Mouse (Mus musculus) heart, postnatal 36 days (tissue): ENCODE measurements at regions not wholly inside any gene's neighbourhood (a gene's known extent, or its start where the extent isn't known, plus 50 kb on each side); places are given as distances from the start of the nearest gene placed in this dataset.
"Not testable (repeated sequence)": the region's sequence is repeated elsewhere in the genome, so short reads cannot be mapped to it uniquely, and the experiment has no call there.

ENCODE experiments used
- DNase-seq, 2 experiments: peaks; one replicate each; pipeline ENCODE4 v3.0.0; 2021 to 2022
- intact Hi-C: fragments of 180-260 bp; cut with DNase I; formaldehyde crosslinking; loops from one replicate; pipeline ENCODE4 v1.15.1; 2025

DNA sequence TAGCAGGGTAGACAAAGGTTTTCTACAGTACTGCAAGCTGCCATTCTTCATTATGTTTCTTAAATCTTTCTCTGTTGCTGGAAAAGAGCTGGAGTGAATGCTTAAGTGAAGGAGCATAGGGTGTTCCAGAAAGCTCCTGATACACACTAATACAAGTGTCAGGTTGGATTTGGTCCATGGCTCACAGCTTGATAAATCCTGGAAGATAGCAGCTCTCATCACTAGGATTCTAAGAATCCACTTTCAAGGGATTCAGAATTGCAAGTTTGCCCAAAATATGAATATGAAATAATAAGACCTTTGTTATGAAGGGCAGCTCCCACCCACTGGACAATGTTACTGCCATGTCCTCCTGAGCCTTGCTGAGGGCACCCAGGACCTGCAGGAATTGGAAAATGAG is 305.9 kb downstream of the Hdgfl1 start:
- intact Hi-C loops = no loop called here
- DNase-seq = no peak

DNA sequence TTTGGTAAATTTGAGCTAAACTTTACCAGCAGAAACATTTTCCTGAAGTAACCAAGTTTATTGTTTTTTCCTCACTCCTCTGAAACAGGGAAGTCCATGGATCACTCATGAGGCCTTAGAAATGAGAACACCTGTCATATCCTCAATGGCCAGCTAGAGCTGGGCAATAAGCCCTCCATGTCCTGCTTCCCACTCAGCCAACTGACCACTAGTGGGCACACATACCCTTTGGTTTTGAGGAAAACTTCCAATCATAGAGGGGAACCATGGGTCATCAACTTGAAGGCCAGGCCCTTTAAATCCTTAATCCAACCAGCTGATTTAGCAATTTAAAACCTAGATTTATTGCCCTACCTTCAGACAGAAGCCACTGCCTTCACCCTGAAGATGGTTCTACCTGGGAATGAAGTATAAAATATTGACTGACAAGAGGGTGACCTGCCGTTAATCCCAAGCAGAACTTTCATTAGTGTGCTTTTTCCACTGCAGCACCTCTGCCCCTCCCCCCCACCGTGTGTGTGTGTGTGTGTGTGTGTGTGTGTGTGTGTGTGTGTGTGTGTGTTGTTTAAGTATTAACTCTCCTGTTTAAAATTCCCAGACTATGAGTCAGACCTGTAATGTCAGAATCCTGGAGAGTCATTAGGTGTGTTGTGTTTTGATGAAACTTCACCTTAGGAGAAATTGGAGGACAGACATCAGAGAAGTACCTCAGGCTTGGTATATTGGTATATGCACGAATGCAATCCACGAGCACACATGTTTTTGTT is 312.3 kb downstream of the Hdgfl1 start:
- intact Hi-C loops = no loop called here
- DNase-seq = no peak

DNA sequence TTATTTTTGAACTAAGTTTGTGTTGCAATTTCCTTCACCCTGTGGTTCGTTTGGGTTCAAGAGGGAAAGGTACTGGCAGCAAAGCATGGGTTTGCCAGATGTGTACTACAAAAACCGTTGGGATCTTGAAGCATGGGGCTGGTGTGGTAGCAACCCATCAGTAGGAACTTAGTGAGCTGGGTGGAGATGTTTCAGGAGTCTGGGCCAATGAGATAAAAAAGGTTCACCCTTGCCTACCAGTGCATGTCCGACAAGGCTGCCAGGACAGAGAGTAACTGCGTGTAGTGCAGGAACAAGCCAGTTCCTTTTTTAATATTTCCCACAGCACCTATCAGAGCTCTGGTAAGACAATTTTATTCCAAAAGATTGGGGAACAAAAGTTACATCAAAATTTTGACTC is 343.3 kb downstream of the Hdgfl1 start:
- no peak for DNase-seq
- intact Hi-C loops = no loop called here

DNA sequence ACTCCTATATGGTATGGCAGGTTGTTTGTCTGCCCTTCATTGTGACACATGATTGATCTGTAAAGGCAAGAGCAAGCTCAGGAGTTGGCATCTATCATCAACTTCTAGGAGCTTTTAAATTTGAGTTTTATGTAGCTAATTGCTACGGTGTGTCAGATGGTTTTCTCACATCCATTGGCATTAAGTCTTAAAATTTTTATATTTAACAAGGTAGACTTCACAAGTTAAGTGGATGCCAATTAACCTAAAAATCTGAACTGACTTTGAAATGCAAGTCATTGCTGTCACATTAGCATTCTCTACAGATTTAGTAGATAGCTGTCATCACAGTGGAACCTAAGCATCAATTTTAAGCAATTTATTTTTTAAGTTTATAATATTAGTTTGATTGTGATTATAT is 345.5 kb downstream of the Hdgfl1 start:
- DNase-seq = no peak
- intact Hi-C loops = no loop called here

DNA sequence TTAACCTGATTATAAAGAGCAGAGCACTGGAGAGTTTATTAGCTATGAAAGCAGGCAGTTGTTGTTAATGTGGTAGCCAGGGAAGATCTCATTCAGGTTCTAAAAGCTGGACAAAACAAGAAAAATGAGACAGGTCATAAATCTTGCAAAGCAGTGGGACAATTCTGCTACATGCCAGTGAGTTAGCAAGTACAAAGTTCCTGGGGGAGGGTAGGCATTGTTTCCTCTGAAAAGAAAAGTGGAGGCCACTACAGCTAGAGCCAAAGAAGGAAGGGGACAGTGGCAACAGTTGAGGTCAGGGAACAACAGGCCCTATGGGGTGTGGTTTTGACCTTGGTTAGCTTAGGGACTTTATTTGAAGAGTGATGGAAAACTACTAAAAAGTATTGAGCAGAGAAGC is 364.2 kb downstream of the Hdgfl1 start:
- DNase-seq = no peak
- intact Hi-C loops = loop anchor here (10.0 kb wide), 1 partner anchor 471 kb away; no protein-coding TSS in a partner anchor

DNA sequence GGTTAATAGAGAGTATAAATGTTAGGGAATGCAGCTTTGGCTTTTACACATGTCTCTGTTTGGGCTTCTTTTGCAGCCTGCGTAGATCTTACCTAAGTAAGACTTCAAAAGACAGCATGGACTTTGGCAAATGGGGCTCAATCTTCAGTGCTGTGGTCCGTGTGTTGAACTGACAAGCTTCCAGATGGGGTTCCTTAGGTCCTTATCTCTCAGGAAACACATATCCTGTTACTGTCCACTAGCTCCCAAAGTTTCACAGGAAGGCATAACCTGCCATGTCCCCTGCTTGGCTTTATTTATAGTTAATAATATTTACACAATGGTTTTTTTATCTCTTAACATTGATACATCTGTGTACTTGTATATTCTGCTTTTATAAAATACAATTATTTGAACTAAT is 365.3 kb downstream of the Hdgfl1 start:
- intact Hi-C loops = loop anchor here (10.0 kb wide), 1 partner anchor 470 kb away; no protein-coding TSS in a partner anchor
- peak in 1 of 2 experiments; percentile 5 for DNase-seq

DNA sequence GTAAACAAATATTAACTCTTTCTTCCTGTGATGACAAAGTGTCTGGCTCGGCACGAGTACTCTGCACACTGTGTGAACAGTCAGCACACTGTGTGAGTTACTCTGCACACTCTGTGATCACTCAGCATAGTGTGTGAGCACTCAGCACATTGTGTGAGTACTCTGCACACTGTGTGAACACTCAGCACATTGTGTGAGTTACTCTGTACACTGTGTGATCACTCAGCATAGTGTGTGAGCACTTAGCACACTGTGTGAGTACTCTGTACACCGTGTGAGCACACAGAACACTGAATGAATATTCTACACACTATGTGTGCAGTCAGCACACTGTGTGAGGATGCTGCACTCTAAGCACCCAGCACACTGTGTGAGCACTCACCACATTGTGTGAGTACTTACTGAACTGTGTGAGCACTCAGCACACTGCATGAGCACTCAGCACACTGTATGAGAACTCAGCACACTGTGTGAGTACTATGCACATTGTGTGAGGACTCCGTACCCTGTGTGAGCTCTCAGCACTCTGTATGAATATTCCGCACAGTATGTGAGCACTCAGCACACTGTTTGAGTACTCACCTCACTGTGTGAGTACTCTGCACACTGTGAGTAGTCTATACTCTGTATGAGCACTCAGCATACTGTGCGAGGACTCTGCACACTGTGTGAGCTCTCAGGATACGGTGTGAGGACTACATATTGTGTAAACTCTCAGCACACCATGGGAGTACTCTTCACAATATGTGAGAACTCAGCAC is 381.9 kb downstream of the Hdgfl1 start:
- DNase-seq = no peak
- intact Hi-C loops = no loop called here

DNA sequence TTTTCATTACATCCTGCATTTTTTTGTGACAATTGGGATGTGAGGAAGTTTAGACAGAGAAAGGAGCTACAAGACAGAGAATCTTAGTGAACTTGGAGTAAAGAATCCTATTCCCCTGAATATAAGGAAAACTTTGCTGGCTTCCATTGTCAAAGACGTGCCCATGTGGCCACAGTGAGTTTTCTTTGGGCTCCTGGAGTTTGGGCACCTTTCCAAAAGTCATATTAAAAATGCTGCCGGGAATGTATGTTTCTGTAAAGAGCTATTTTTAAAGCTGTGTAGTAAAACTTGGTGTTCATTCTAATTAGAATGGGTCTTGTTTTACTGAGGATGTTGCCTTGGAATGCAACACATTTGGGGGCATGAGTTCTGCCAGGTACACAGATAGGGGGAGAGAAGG is 387.3 kb downstream of the Hdgfl1 start:
- DNase-seq = no peak
- intact Hi-C loops = no loop called here

DNA sequence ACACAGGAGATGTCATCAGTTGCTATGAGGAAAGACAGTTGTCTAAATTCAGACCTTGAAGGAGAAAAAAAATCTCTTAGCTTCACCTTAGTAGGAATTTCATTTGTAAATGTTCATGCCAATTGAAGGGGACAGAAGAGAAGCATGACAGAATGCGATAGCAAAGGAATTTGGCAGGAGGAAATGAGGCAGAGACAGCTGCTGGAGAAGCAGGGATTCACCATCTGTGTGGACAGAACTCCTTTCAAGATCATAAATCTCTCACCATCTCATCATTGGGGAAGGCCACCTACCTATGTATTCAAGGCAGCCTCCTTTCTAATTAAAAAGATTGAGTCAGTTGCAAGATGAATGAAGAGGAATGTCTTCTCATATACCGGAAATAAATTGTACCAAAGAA is 387.8 kb downstream of the Hdgfl1 start:
- no peak for DNase-seq
- intact Hi-C loops = no loop called here

DNA sequence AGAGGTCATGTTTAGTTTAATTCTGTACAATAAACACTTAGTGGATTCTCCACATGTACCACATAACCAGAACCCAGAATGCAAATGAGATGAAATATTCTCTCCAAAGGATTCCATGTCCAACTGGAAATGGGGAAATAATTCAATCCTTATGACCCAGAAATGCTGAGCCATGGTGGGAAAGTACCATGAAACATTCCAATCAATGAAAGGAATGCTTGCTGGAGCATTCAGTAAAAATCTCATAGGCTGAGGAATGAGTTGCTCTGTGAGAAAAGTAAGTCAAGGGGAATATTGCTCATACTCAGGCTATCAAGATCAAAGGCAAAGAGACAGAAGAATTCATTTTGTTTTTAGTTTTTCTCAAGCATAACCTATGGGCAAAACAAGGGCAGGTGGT is 394.4 kb downstream of the Hdgfl1 start:
- DNase-seq = no peak
- intact Hi-C loops = no loop called here

DNA sequence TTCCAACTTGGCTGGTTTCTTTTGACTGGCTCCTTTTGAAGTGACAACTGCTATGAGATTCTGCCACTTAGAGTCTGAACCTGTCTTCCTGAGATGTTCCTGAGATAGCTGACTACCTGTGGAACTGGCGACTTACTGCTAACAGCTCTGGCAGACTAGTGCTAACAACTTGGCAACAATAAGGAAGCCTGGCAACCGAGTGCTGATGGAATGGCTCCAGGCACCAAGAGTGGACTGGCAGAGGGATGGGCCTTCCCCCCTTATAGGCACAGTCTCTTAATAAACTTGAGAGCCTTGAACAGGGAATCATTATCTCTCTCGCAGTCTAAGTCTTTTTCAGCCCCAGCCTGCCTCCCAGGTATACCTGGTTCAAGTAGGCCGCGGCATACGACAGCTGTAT is 404.1 kb downstream of the Hdgfl1 start:
- DNase-seq = peak; percentile 9 to 30
- intact Hi-C loops = not testable (repeated sequence)

DNA sequence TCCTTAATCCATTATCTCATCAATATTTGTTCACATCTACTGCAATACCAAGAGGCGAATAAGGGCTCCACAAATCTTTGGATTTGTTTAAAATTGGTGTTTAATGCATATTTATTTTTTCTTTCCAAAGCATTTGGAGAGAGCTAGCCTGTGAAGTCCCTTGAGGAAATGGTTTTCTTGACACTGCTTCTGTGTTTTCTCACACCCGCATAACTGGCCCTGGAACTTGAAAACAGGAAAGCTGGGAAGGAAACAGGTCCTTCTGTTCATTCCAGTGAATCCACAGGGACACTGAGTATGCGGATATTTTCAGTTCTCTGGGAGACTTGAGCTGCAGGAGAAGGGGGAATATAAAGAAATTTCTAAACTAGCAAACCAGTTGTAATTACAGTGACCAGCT is 413.6 kb downstream of the Hdgfl1 start:
- intact Hi-C loops = no loop called here
- DNase-seq = peak in 1 of 2 experiments; percentile 6

DNA sequence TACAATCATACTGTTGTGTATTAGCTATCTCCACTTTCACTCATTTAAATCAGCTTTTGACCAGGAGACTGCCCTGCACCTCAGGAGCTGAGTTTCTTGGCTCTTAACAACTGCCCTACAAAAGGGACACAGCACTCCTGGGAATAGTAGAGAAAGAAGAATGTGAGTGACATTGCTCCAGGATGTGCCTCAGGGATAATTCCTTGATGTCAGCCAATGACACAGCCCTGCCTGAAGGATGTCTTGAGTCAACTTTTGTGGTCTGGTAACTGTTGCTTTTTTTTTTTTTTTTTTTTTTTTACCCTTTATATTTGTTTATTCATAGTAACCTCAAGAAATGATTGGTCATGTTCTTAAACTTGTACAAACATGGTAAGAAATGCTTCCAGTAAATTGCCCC is 415.5 kb downstream of the Hdgfl1 start:
- no peak for DNase-seq
- intact Hi-C loops = no loop called here

DNA sequence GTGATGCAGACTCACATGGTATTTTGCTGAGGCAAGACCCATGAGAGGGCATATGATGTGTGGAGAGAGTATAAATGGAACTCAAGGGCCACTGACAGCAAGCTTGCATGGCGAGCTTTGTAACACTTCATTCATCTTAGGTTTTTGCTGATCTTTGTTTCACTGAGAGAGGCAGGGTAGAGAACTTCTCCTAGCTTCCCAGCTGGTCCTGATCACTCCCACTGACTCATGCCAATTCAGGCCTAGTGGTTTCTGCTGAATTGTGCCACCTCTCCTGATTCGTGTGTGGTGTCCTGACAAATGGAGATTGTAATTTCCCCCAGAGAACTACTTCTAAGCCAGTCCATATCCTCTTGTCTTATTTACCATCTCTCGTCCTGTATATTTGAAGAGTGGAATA is 419.5 kb downstream of the Hdgfl1 start:
- intact Hi-C loops = no loop called here
- DNase-seq = no peak

DNA sequence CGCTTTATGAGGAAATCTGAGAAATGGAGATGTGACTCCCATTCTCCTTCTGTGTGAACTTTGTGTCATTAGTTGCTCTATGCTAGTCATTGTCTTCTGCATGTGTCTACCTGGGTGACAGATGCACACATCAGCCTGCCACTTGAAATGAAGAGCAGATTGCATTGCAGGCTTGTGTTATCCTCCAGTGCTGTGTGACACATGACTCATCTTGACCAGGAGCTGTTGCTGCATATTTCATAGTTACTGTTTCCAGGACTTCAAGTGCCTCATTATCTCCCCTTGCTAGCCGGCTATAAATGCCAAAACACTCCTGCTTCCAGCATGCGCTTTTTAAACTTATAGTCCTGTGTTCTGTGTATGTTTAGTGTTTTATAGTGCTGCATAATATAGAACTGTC is 431.2 kb downstream of the Hdgfl1 start:
- intact Hi-C loops = no loop called here

DNA sequence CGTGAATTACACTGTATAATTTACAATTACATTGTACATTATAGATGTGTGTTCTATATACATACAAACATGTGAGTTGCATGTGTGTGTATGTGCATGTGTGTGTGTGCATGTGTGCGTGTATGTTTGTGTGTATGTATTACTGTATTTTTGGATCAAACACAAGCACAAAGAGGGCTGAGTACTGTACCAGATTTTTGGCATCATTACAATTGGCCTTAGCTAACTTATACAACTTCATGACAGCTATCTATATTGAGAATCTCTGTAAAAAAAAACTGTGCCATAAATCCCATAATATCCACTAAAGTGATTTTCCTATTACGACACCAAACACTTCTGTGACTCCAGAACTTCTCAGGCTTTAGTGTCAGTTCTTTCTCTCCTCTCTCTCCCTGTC is 444.9 kb downstream of the Hdgfl1 start:
- no peak for DNase-seq
- intact Hi-C loops = no loop called here

More for the DNA sequence above, 431.2 kb downstream of the Hdgfl1 start:
- peak in 1 of 2 experiments; percentile 2 for DNase-seq

DNA sequence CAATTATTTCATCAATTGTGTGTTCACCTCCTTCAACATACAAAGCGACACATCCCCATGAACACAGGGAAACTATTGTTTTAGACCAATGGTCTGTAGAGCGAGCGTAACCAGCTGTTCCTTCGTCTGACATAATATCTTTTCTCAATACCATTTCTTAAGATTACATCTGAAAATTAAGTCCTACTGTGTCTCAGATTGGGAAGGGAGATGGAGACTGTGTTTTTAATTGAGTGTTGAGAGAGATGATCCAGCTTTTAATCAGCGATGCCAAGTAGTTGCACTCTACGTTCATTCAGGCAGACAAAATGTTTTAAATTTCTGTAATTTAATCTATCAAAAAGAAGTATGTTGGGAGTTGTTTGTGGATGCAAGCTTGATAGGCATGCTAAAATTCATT is 445.3 kb downstream of the Hdgfl1 start:
- intact Hi-C loops = no loop called here
- no peak for DNase-seq

DNA sequence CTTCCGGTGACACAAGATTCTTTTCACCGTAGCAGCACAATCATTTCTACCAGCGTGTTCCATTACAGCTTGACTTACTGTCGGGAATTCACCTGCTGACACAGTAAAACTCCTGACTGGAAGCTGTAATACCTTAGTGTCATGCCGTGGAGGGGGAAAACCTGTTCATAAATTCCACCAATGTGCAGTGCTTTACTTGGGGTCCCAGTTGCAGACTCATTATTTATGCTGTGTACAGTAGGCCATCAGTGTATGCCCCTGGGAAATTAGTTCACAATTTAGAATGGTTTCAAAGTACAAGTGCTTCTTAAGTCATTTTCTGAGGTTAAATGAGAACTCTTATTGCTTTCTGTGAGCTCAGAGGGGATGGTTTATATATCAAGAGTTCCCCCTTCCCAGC is 451.4 kb downstream of the Hdgfl1 start:
- intact Hi-C loops = no loop called here
- no peak for DNase-seq

DNA sequence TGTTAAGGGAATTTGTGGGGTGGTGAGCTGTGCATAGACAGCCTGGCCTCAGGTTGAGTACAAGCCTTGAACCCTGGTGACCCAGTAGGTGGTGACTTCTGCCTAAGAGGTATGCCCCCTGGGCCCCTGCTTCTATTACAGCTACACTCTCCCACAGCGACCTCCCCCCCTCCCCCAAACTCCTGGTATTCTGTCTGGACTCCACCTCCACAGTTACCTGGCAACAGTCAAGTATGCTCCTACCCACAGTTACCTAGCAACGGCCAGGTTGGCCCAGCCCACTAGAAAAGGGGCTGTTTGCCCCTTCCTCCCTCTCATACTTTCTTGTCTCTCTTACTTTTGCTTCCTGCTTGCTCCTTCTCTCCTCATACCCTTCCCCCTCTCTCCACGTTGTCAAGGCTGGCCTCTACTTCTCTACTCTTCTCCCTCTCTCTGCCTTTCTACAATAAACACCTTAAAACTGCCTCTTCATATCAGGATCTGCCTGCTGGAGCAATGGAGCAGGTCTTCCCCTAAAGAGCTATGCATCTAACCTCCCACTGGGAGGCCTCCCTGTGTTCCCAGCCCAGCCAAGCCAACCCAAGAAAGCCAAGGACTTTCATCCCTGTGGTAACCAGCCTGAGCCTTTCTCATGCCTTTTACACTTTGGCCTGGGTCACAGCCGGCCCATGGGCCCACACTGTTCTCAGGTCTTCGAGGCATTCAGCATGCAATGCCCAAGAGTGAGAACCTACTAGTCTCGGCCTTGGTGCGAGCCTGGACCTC is 457.5 kb downstream of the Hdgfl1 start:
- no peak for DNase-seq

DNA sequence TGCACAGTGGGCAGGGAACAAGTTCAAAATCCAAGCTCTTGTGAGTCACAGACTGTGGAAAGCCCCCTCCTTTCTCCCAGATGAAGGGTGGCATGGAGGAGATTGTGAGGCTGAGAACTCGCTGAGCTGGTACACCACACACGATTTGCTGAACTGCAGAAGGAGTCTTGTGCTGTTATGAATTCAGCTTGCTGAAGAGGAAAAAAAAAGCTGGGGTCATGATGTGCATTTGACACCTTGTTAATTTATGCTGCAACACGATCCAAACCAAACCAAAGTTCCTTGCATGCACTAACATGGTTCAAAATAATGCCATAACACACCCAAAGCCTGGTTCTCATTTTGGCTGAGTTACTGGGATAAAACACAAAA is 485.9 kb downstream of the Hdgfl1 start:
- no peak for DNase-seq
- intact Hi-C loops = no loop called here

More for the DNA sequence above, 457.5 kb downstream of the Hdgfl1 start:
- intact Hi-C loops = no loop called here

DNA sequence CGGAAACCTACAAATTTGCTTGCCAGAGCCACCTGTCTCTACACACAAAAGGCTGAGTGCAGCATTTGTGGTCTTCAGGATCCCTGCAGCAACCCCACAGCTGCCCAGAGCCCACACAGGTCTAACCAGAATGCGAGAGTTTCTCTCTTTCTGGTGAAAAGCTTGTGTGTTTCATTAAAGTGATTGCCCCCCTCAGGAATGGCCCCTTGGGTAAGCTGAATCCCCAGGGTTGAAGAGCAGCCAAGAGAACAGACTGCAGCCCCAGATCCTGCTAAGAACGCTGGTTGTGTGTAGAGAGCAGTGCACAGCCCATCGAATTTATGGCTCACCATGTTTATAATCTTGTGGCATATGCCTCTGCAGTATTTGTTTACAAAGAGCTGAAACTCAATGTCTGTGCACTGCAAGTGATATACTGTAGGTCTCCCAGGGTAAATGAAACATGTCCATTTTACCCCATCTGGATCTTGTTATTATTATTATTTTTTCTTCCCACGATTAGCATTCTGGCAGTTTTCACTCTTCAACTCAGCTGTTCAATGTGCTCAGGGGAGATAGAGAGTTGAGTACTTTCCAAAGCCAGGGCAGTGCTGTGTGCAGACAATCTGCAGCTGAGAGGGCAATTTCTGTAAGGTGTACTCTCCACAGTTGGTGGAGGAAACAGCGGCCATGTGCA is 486.4 kb downstream of the Hdgfl1 start:
- no peak for DNase-seq
- intact Hi-C loops = no loop called here
